Mouse (Mus musculus) thymus, adult 2 months (tissue): ENCODE data around the gene Cmtr1.

Source experiments
- CTCF ChIP-seq: fragments of 200-500 bp; IDR thresholded peaks from 2 replicates; pipeline ENCODE4 v1.5.1; 2012; ENCODE audit warnings: mild to moderate bottlenecking, control low read depth, low read length, moderate library complexity, borderline replicate concordance; ENCODE audit not compliant: control insufficient read depth, poor library complexity, insufficient read depth; ENCODE audit errors: extremely low read depth
- POLR2A ChIP-seq: fragments of 200-500 bp; IDR thresholded peaks from 2 replicates; pipeline ENCODE4 v1.6.1; 2012; ENCODE audit warnings: mild to moderate bottlenecking, low read length, control low read depth, moderate library complexity; ENCODE audit not compliant: control insufficient read depth, poor library complexity, insufficient read depth; ENCODE audit errors: extremely low read depth

- no peak for TF ChIP-seq CTCF
- TF ChIP-seq POLR2A, result no peak
Measured at GRCm38 (mm10) chr17:29658249-29658648, 2.1 kb upstream of the Cmtr1 start.
